In the genomic region with DNA sequence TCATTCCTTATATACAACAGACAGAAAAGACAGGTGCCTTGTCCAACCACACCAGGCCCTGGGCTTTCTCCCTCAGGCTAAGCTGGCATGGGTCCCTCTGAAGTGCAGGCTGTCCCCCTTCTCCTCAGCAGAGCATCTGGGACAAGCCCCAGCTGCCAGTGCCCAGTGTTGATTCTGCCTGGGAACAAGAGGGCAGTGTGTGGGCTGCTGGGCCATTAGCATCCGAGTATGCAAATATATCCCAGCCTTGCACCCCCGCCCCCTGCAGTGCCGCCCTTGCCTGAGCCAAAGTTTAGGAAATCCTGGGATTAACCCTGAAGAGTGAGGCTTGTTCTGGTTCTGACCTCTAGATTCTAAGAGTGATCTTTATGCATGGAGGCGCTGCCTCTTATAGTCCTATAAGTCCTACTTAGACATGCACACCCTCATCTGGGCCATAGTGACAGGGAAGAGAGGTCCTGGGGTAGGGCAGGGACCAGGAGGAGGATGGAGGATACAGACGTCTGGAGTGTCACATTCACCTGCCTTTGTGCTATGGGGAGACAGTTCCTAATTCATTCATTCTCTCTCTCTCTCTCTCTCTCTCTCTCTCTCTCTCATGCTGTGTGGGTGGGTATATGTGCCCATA, we compare ENCODE assay signal across 8 mouse cellular contexts. TPM values are rescaled to one million over a fixed set of nuclear protein-coding genes. Genes with fewer than 3 reads are reported as not detected.
DNase-seq lines count a peak whose midpoint lies in the region; ATAC-seq and TF ChIP-seq lines count a peak whose summit lies in the region.

No protein-coding gene starts in this region.

- no peak; the same call in 1 of the 2 replicates for TF ChIP-seq CTCF in left cerebral cortex, adult 2 months (IDR thresholded peaks at IDR 0.05)

- H3K4me3 ChIP-seq in lung, embryonic 16.5 days (ENCODE audit: low read length): no peak overlapping the region
- H3K4me3 ChIP-seq in left cerebral cortex, adult 2 months: no peak overlapping the region

- no peak overlapping the region for H3K4me2 ChIP-seq in lung, embryonic 16.5 days (ENCODE audit: low read depth, low read length)

- no peak for DNase-seq in lung, postnatal 36 days
- DNase-seq in frontal cortex, postnatal 10 days (ENCODE audit: low spot score in 2 of 2): peak; percentile 59 to 69
- peak; percentile 21 to 56 for DNase-seq in left cerebral cortex, adult 2 months (ENCODE audit: extremely low spot score in 1 of 2, low spot score in 2 of 2)
- DNase-seq in right cerebral cortex, postnatal 25 days: peak; percentile 35
- no peak for DNase-seq in gastrocnemius, adult 8-10 months (ENCODE audit: low spot score in 2 of 2)
- no peak for DNase-seq in ovary, adult 18-20 months (ENCODE audit: low spot score)
- no peak for DNase-seq in kidney, adult 18-20 months

- H3K36me3 ChIP-seq in lung, embryonic 16.5 days (ENCODE audit: control insufficient read depth, insufficient read depth, low read length): no peaks in the 10 kb centered on the region

- no peak overlapping the region for H3K27ac ChIP-seq in lung, embryonic 16.5 days (ENCODE audit: low read length)
- H3K27ac ChIP-seq in left cerebral cortex, adult 2 months: peak overlapping the region; percentile 36; the same call in 1 of the 2 replicates

- no peak overlapping the region for H3K9ac ChIP-seq in lung, embryonic 16.5 days (ENCODE audit: low read length)

- no peaks in the 10 kb centered on the region for H3K9me3 ChIP-seq in lung, embryonic 16.5 days (ENCODE audit: control insufficient read depth, low read length)

- ATAC-seq in lung, embryonic 16.5 days (ENCODE audit: low read depth): peak; percentile 51; the same call in 1 of the 2 replicates

- intact Hi-C loops in left cerebral cortex, adult 2 months (cut with DNase I): loop anchor here (5.0 kb wide), 1 partner anchor 37 kb away; a partner anchor contains a TSS

- WGBS in lung, embryonic 16.5 days: 44% methylated on average over 5 of the region's 5 CpGs

- no peaks in the 10 kb centered on the region for H3K27me3 ChIP-seq in lung, embryonic 16.5 days (ENCODE audit: control insufficient read depth, insufficient read depth, low read depth, low read length)

- peaks cover 9% of the 10 kb centered on the region; the same call in 1 of the 2 replicates for H3K4me1 ChIP-seq in lung, embryonic 16.5 days (replicated peaks; ENCODE audit: control insufficient read depth, insufficient read depth, low read length)

RNA-seq across cellular contexts. Expression of a gene that starts 38.9 kb away (rescaled TPM):
- polyA plus RNA-seq in lung, embryonic 16.5 days (2015; fragmentation: Nextera tagmentation; extraction: Ambion mirVana): 40.0 and 44.5 TPM in 2 replicates
- 10 to 100 TPM; 21.7 to 22.4 TPM for total RNA-seq in left cerebral cortex, adult 2 months (2021)
- total RNA-seq in gastrocnemius, adult 8-10 months (2022): 1 to 10 TPM; 4.6 to 5.8 (median 5.1) TPM

Comparison
In these comparisons a context has a peak if more than half of its experiments do, and no peak if none do; other contexts are left out.
1. DNase-seq: peak in frontal cortex, postnatal 10 days (2 of 2), left cerebral cortex, adult 2 months (2 of 2) and right cerebral cortex, postnatal 25 days (single experiment); none in lung, postnatal 36 days (single experiment), gastrocnemius, adult 8-10 months (0 of 2), ovary, adult 18-20 months (single experiment) and kidney, adult 18-20 months (single experiment).